Comparison of ENCODE assay signal across 20 mouse cellular contexts in genomic region chr8:76912678-76913077, GRCm38 (mm10). TPM values are rescaled to one million over a fixed set of nuclear protein-coding genes. Genes with fewer than 3 reads are reported as not detected.
DNase-seq lines count a peak whose midpoint lies in the region; ATAC-seq and TF ChIP-seq lines count a peak whose summit lies in the region.
"Had no signal": no experiment of that assay in that cellular context is flagged by ENCODE, and none has a peak within 500 bp of the region (broad histone marks: within the 10 kb centered on the region; RNA-seq: fewer than 3 reads in every experiment).

No protein-coding gene starts in this region.

- no peaks in the 10 kb centered on the region for H3K9me3 ChIP-seq in intestine, postnatal 0 days (ENCODE audit: control insufficient read depth)
- H3K9me3 ChIP-seq in liver, postnatal 0 days (ENCODE audit: low read length), result no peaks in the 10 kb centered on the region
- no peaks in the 10 kb centered on the region for H3K9me3 ChIP-seq in midbrain, embryonic 10.5 days (replicated peaks)
- H3K9me3 ChIP-seq: G1E; heart, embryonic 15.5 days; lung, embryonic 15.5 days; midbrain, embryonic 13.5 days had no signal

- H3K27ac ChIP-seq in liver, adult 2 months (replicated peaks; ENCODE audit: insufficient read depth, low read depth, low read length), result peak overlapping the region; percentile 57
- peak overlapping the region; percentile 82 for H3K27ac ChIP-seq in intestine, postnatal 0 days (ENCODE audit: low read depth, low read length)
- peak overlapping the region; percentile 79 for H3K27ac ChIP-seq in liver, postnatal 0 days (ENCODE audit: low read depth)
- H3K27ac ChIP-seq in midbrain, embryonic 10.5 days (replicated peaks), result no peak overlapping the region
- H3K27ac ChIP-seq in layer of hippocampus, adult 2 months, result no peak overlapping the region
- H3K27ac ChIP-seq: heart, embryonic 15.5 days; hindbrain, postnatal 0 days; left cerebral cortex, adult 2 months; lung, embryonic 15.5 days; midbrain, embryonic 13.5 days had no signal

- ATAC-seq in intestine, postnatal 0 days, result peak; percentile 98
- peak; percentile 99 for ATAC-seq in liver, postnatal 0 days
- ATAC-seq: CD4-positive, CD25-positive, alpha-beta regulatory T cell, adult 4 months; hindbrain, postnatal 0 days; midbrain, embryonic 13.5 days had no signal

- peak; percentile 85 for DNase-seq in liver, adult 2 months (ENCODE audit: extremely low read depth, low read depth, low spot score)
- no peak for DNase-seq in liver
- no peak for DNase-seq in liver, postnatal 0 days
- no peak for DNase-seq in midbrain, embryonic 10.5 days (ENCODE audit: low spot score)
- DNase-seq in left cerebral cortex, adult 18-20 months (ENCODE audit: low spot score in 2 of 2), result no peak
- no peak for DNase-seq in layer of hippocampus, adult 2 months (ENCODE audit: low spot score in 2 of 2)
- DNase-seq: cerebellum, postnatal 14 days; heart, adult 11 months; right cerebral cortex, adult 18-20 months; spleen, adult 18-20 months; thymus, postnatal 4 days had no signal

- TF ChIP-seq CTCF in liver, adult 2 months (IDR thresholded peaks at IDR 0.05; ENCODE audit: low read depth, low read length), result no peak
- TF ChIP-seq CTCF in intestine, postnatal 0 days (IDR thresholded peaks at IDR 0.05; ENCODE audit: low read depth), result no peak
- no peak for TF ChIP-seq CTCF in liver, postnatal 0 days (IDR thresholded peaks at IDR 0.05; ENCODE audit: low read depth)
- no peak for TF ChIP-seq CTCF in layer of hippocampus, adult 2 months (conservative IDR thresholded peaks at IDR 0.05)

- no peaks in the 10 kb centered on the region for H3K27me3 ChIP-seq in liver, adult 2 months (ENCODE audit: control insufficient read depth, insufficient read depth, low read length)
- no peaks in the 10 kb centered on the region for H3K27me3 ChIP-seq in intestine, postnatal 0 days (replicated peaks; ENCODE audit: control insufficient read depth, insufficient read depth, low read length)
- H3K27me3 ChIP-seq in liver, postnatal 0 days (ENCODE audit: insufficient read depth, low read length), result no peaks in the 10 kb centered on the region
- no peaks in the 10 kb centered on the region for H3K27me3 ChIP-seq in midbrain, embryonic 10.5 days (ENCODE audit: low read depth, poor library complexity, severe bottlenecking)
- H3K27me3 ChIP-seq: heart, embryonic 15.5 days; lung, embryonic 15.5 days; midbrain, embryonic 13.5 days had no signal

- H3K79me2 ChIP-seq in liver, adult 2 months (ENCODE audit: control insufficient read depth, insufficient read depth, low read length), result peaks cover 23% of the 10 kb centered on the region

- TF ChIP-seq EP300 in liver, postnatal 0 days (IDR thresholded peaks at IDR 0.05; ENCODE audit: low read depth), result no peak

- 30% methylated on average over 3 of the region's 3 CpGs for WGBS in liver, adult 2 months
- 26% methylated on average over 3 of the region's 3 CpGs for WGBS in intestine, postnatal 0 days
- 52% methylated on average over 3 of the region's 3 CpGs for WGBS in liver, postnatal 0 days (ENCODE audit: insufficient replicate concordance)
- 88% methylated on average over 3 of the region's 3 CpGs for WGBS in midbrain, embryonic 10.5 days

- TF ChIP-seq POLR2A in liver, adult 2 months (IDR thresholded peaks at IDR 0.05; ENCODE audit: extremely low read depth, insufficient read depth, low read length), result no peak

- peaks cover 15% of the 10 kb centered on the region for H3K36me3 ChIP-seq in liver, adult 2 months (ENCODE audit: control insufficient read depth, insufficient read depth, low read length)
- H3K36me3 ChIP-seq in intestine, postnatal 0 days (ENCODE audit: control insufficient read depth, insufficient read depth), result peaks cover 6% of the 10 kb centered on the region; the same call in 1 of the 2 replicates
- no peaks in the 10 kb centered on the region for H3K36me3 ChIP-seq in liver, postnatal 0 days (replicated peaks; ENCODE audit: insufficient read depth, low read length)
- H3K36me3 ChIP-seq in midbrain, embryonic 10.5 days, result no peaks in the 10 kb centered on the region
- H3K36me3 ChIP-seq: heart, embryonic 15.5 days; lung, embryonic 15.5 days; midbrain, embryonic 13.5 days had no signal

- H3K9ac ChIP-seq in liver, adult 2 months (ENCODE audit: low read depth, low read length), result no peak overlapping the region
- no peak overlapping the region for H3K9ac ChIP-seq in intestine, postnatal 0 days (ENCODE audit: low read depth, low read length)
- no peak overlapping the region for H3K9ac ChIP-seq in liver, postnatal 0 days (replicated peaks)
- H3K9ac ChIP-seq: heart, embryonic 15.5 days; lung, embryonic 15.5 days; midbrain, embryonic 13.5 days had no signal

- H3K4me2 ChIP-seq in intestine, postnatal 0 days (replicated peaks; ENCODE audit: low read depth), result peak overlapping the region; percentile 25
- H3K4me2 ChIP-seq in liver, postnatal 0 days (ENCODE audit: low read depth, low read length), result peak overlapping the region; percentile 27
- H3K4me2 ChIP-seq: heart, embryonic 15.5 days; lung, embryonic 15.5 days; midbrain, embryonic 13.5 days had no signal

- peaks cover 12% of the 10 kb centered on the region for H3K4me1 ChIP-seq in liver, adult 2 months (ENCODE audit: control insufficient read depth, insufficient read depth, low read length)
- peaks cover 7% of the 10 kb centered on the region; the same call in 1 of the 2 replicates for H3K4me1 ChIP-seq in intestine, postnatal 0 days (replicated peaks; ENCODE audit: control insufficient read depth, insufficient read depth, low read length)
- H3K4me1 ChIP-seq in liver, postnatal 0 days (ENCODE audit: insufficient read depth), result no peaks in the 10 kb centered on the region
- no peaks in the 10 kb centered on the region for H3K4me1 ChIP-seq in midbrain, embryonic 10.5 days
- H3K4me1 ChIP-seq: heart, embryonic 15.5 days; lung, embryonic 15.5 days; midbrain, embryonic 13.5 days had no signal

- no peak overlapping the region for H3K4me3 ChIP-seq in liver, adult 2 months (ENCODE audit: insufficient read depth, low read depth, low read length)
- H3K4me3 ChIP-seq in intestine, postnatal 0 days (ENCODE audit: low read depth, low read length), result no peak overlapping the region
- no peak overlapping the region for H3K4me3 ChIP-seq in liver, postnatal 0 days (ENCODE audit: low read depth, low read length)
- H3K4me3 ChIP-seq in midbrain, embryonic 10.5 days, result no peak overlapping the region
- no peak overlapping the region for H3K4me3 ChIP-seq in layer of hippocampus, adult 2 months
- H3K4me3 ChIP-seq: heart, embryonic 15.5 days; left cerebral cortex, adult 2 months; lung, embryonic 15.5 days; midbrain, embryonic 13.5 days; myocyte had no signal

RNA-seq across cellular contexts. Expression of gene Nr3c2, which starts 13.4 kb away (rescaled TPM):
- 14.8 and 16.7 TPM in 2 replicates for total RNA-seq in liver, adult 2 months (2014; rRNA removed)
- polyA plus RNA-seq in liver, adult 2 months (2012; rRNA removed), result 3.2 and 4.7 TPM in 2 replicates
- polyA plus RNA-seq in intestine, postnatal 0 days (2015; fragmentation: Nextera tagmentation; extraction: Ambion mirVana), result 6.9 and 7.4 TPM in 2 replicates
- polyA plus RNA-seq in liver, postnatal 0 days (2015; fragmentation: Nextera tagmentation; extraction: Ambion mirVana), result 3.4 and 3.9 TPM in 2 replicates
- 0.26 and 0.30 TPM in 2 replicates for polyA plus RNA-seq in midbrain, embryonic 10.5 days (2016; fragmentation: Nextera tagmentation; extraction: Ambion mirVana)
- 10 to 100 TPM; 39.8 to 40.6 TPM for total RNA-seq in left cerebral cortex, adult 18-20 months (2021)
- 100 to 1,000 TPM; 153 to 168 TPM for total RNA-seq in layer of hippocampus, adult 2 months (2021)

Comparison
In these comparisons a context has a peak if more than half of its experiments do, and no peak if none do; other contexts are left out.
1. H3K27ac ChIP-seq: peak in liver, adult 2 months (single experiment), intestine, postnatal 0 days (single experiment) and liver, postnatal 0 days (single experiment); none in midbrain, embryonic 10.5 days (single experiment) and layer of hippocampus, adult 2 months (single experiment).